Mouse (Mus musculus) heart, embryonic 13.5 days (tissue): Measurements from ENCODE around the gene Ccl17. TPM values are rescaled to one million over a fixed set of nuclear protein-coding genes. Genes with fewer than 3 reads are reported as not detected.
A peak's percentile ranks its signal among the peaks of the same experiment; 100 is the strongest.

Experiments used
- ATAC-seq: fragments of 200-750 bp; cut with Nextera tagmentation; 2 replicates; pipeline ENCODE4 v1.8.0; 2017; ENCODE audit warnings: moderate TSS enrichment; ENCODE audit not compliant: insufficient number of reproducible peaks, low FRiP score, low TSS enrichment; ENCODE audit errors: extremely low read depth
- H3K27ac ChIP-seq: fragments of 300-500 bp; sonication (generic); replicated peaks from 2 replicates; pipeline ENCODE4 v1.5.1; 2015; ENCODE audit warnings: moderate library complexity, mild to moderate bottlenecking, inconsistent platforms
- H3K27me3 ChIP-seq: fragments of 300-500 bp; sonication (generic); replicated peaks from 2 replicates; pipeline ENCODE4 v1.6.1; 2015; ENCODE audit warnings: mild to moderate bottlenecking, inconsistent platforms
- H3K36me3 ChIP-seq: fragments of 300-500 bp; sonication (generic); 2 replicates; pipeline ENCODE4 v1.6.1; 2015; ENCODE audit warnings: mild to moderate bottlenecking, inconsistent platforms
- H3K4me1 ChIP-seq: fragments of 300-500 bp; sonication (generic); 2 replicates; pipeline ENCODE4 v1.6.1; 2015; ENCODE audit warnings: inconsistent platforms
- H3K4me2 ChIP-seq: fragments of 300-500 bp; sonication (generic); 2 replicates; pipeline ENCODE4 v1.6.1; 2015; ENCODE audit warnings: inconsistent platforms, mild to moderate bottlenecking, moderate library complexity
- H3K4me3 ChIP-seq: fragments of 300-500 bp; sonication (generic); 2 replicates; pipeline ENCODE4 v1.5.1; 2015; ENCODE audit warnings: moderate library complexity, mild to moderate bottlenecking, inconsistent platforms
- H3K9ac ChIP-seq: fragments of 300-500 bp; sonication (generic); 2 replicates; pipeline ENCODE4 v1.6.1; 2015; ENCODE audit warnings: inconsistent platforms, mild to moderate bottlenecking, moderate library complexity
- H3K9me3 ChIP-seq: fragments of 300-500 bp; sonication (generic); 2 replicates; pipeline ENCODE4 v1.6.1; 2016; ENCODE audit warnings: inconsistent platforms
- WGBS: fragments of 180-500 bp; shearing (Covaris S2); methylation state at CpG from one replicate; pipeline ENCODE4 v1.1.7; 2015; ENCODE audit warnings: mixed read lengths; 5-methylcytosine and 5-hydroxymethylcytosine counted together
- polyA plus RNA-seq: library from polyadenylated mRNA; unstranded; fragments of >200 nt; fragmentation: Nextera tagmentation; extraction: Ambion mirVana; gene quantifications from 2 replicates; pipeline ENCODE4 v1.2.1, GENCODE M21; 2015

Ccl17 gene
- polyA plus RNA-seq, 1 experiment from 2014 or later: 0.63 TPM

- Histone ChIP-seq H3K4me1 (peaks cover 54% of the 10 kb centered on the region), H3K9ac (no peak overlapping the region), H3K4me2 (no peak overlapping the region), H3K9me3 (no peaks in the 10 kb centered on the region), H3K36me3 (no peaks in the 10 kb centered on the region), H3K27ac (no peak overlapping the region), H3K4me3 (no peak overlapping the region), H3K27me3 (peaks cover 14% of the 10 kb centered on the region)
- ATAC-seq: no peak
- 85% methylated on average over 16 of the region's 16 CpGs for WGBS
Observed at GRCm38 (mm10) chr8:94779534-94780294, 30.5 kb upstream of the Ccl17 start.

- peaks cover 61% of the 10 kb centered on the region for H3K4me1 ChIP-seq
- H3K9ac ChIP-seq: no peak overlapping the region
- H3K27ac ChIP-seq: no peak overlapping the region
- ATAC-seq: no peak
- peaks cover 5% of the 10 kb centered on the region for H3K27me3 ChIP-seq
- no peaks in the 10 kb centered on the region for H3K9me3 ChIP-seq
- H3K4me2 ChIP-seq: no peak overlapping the region
- WGBS: 65% methylated on average over 21 of the region's 21 CpGs
- H3K4me3 ChIP-seq: no peak overlapping the region
- H3K36me3 ChIP-seq: no peaks in the 10 kb centered on the region
Observed at GRCm38 (mm10) chr8:94780491-94781154, 29.6 kb upstream of the Ccl17 start.

- H3K4me2 ChIP-seq: peak overlapping the region; percentile 53
- ATAC-seq: no peak
- H3K9me3 ChIP-seq: no peaks in the 10 kb centered on the region
- no peak overlapping the region for H3K27ac ChIP-seq
- H3K4me3 ChIP-seq: 0 out of 2 replicates have a peak overlapping the region, but pooled peaks have one; percentile 4
- H3K27me3 ChIP-seq: no peaks in the 10 kb centered on the region; the same call in none of the 2 replicates
- 51% methylated on average over 7 of the region's 7 CpGs for whole genome bisulfite sequencing
- peak overlapping the region; percentile 15 for H3K9ac ChIP-seq
- peaks cover 63% of the 10 kb centered on the region for H3K4me1 ChIP-seq
- H3K36me3 ChIP-seq: no peaks in the 10 kb centered on the region
Observed at GRCm38 (mm10) chr8:94781155-94781837, 29.0 kb upstream of the Ccl17 start.

GRCm38 (mm10) chr8:94781838-94782235, 28.4 kb upstream of the Ccl17 start:
- 0 out of 2 replicates have a peak overlapping the region, but pooled peaks have one; percentile 4 for H3K4me3 ChIP-seq
- H3K36me3 ChIP-seq: no peaks in the 10 kb centered on the region
- H3K9me3 ChIP-seq: no peaks in the 10 kb centered on the region
- peak overlapping the region; percentile 53 for H3K4me2 ChIP-seq
- H3K4me1 ChIP-seq: peaks cover 63% of the 10 kb centered on the region
- WGBS: 13% methylated on average over 11 of the region's 11 CpGs
- ATAC-seq: peak; percentile 22; the same call in 1 of the 2 replicates
- no peak overlapping the region for H3K27ac ChIP-seq
- H3K27me3 ChIP-seq: no peaks in the 10 kb centered on the region; the same call in 1 of the 2 replicates
- peak overlapping the region; percentile 15 for H3K9ac ChIP-seq

GRCm38 (mm10) chr8:94783890-94784289, 26.4 kb upstream of the Ccl17 start:
- Histone ChIP-seq H3K4me2 (no peak overlapping the region), H3K27ac (no peak overlapping the region), H3K4me3 (no peak overlapping the region), H3K27me3 (no peaks in the 10 kb centered on the region; the same call in 1 of the 2 replicates), H3K4me1 (peaks cover 56% of the 10 kb centered on the region), H3K9me3 (no peaks in the 10 kb centered on the region), H3K36me3 (no peaks in the 10 kb centered on the region), H3K9ac (no peak overlapping the region)
- WGBS: 55% methylated on average over 4 of the region's 4 CpGs
- ATAC-seq: no peak

- no peak for ATAC-seq
- peaks cover 50% of the 10 kb centered on the region for H3K4me1 ChIP-seq
- 53% methylated on average over 12 of the region's 12 CpGs for whole genome bisulfite sequencing
- H3K27me3 ChIP-seq: no peaks in the 10 kb centered on the region; the same call in 1 of the 2 replicates
- H3K27ac ChIP-seq: no peak overlapping the region
- no peak overlapping the region for H3K9ac ChIP-seq
- no peaks in the 10 kb centered on the region for H3K36me3 ChIP-seq
- H3K4me2 ChIP-seq: no peak overlapping the region
- H3K4me3 ChIP-seq: no peak overlapping the region
- H3K9me3 ChIP-seq: no peaks in the 10 kb centered on the region
Observed at GRCm38 (mm10) chr8:94785247-94785985, 24.8 kb upstream of the Ccl17 start.

- Histone ChIP-seq H3K4me1 (peaks cover 43% of the 10 kb centered on the region), H3K4me3 (no peak overlapping the region), H3K9ac (no peak overlapping the region), H3K27me3 (no peaks in the 10 kb centered on the region; the same call in 1 of the 2 replicates), H3K9me3 (no peaks in the 10 kb centered on the region), H3K36me3 (no peaks in the 10 kb centered on the region), H3K27ac (no peak overlapping the region), H3K4me2 (no peak overlapping the region)
- no peak for ATAC-seq
- 69% methylated on average over 6 of the region's 6 CpGs for WGBS
Observed at GRCm38 (mm10) chr8:94785995-94786595, 24.2 kb upstream of the Ccl17 start.

GRCm38 (mm10) chr8:94787524-94788501, 22.4 kb upstream of the Ccl17 start:
- H3K4me3 ChIP-seq: no peak overlapping the region
- 55% methylated on average over 15 of the region's 15 CpGs for WGBS
- H3K9ac ChIP-seq: no peak overlapping the region
- H3K9me3 ChIP-seq: no peaks in the 10 kb centered on the region
- H3K4me1 ChIP-seq: peaks cover 29% of the 10 kb centered on the region
- ATAC-seq: 0 out of 2 replicates have a peak, but pooled peaks have one; percentile 22
- H3K4me2 ChIP-seq: peak overlapping the region; percentile 26
- no peaks in the 10 kb centered on the region for H3K27me3 ChIP-seq
- no peaks in the 10 kb centered on the region for H3K36me3 ChIP-seq
- H3K27ac ChIP-seq: 0 out of 2 replicates have a peak overlapping the region, but pooled peaks have one; percentile 5

- ATAC-seq: no peak
- WGBS: 76% methylated on average over 10 of the region's 10 CpGs
- no peak overlapping the region for H3K4me2 ChIP-seq
- H3K9me3 ChIP-seq: no peaks in the 10 kb centered on the region
- H3K4me3 ChIP-seq: no peak overlapping the region
- H3K9ac ChIP-seq: no peak overlapping the region
- H3K36me3 ChIP-seq: no peaks in the 10 kb centered on the region
- peaks cover 23% of the 10 kb centered on the region for H3K4me1 ChIP-seq
- no peak overlapping the region for H3K27ac ChIP-seq
- no peaks in the 10 kb centered on the region for H3K27me3 ChIP-seq
Observed at GRCm38 (mm10) chr8:94789256-94789955, 20.8 kb upstream of the Ccl17 start.
